Mouse (Mus musculus): ENCODE measurements around the gene 1810024B03Rik.
A peak's percentile ranks its signal among the peaks of the same experiment; 100 is the strongest.
"Not testable (repeated sequence)": the region's sequence is repeated elsewhere in the genome, so short reads cannot be mapped to it uniquely, and the experiment has no call there.

1810024B03Rik gene

DNA sequence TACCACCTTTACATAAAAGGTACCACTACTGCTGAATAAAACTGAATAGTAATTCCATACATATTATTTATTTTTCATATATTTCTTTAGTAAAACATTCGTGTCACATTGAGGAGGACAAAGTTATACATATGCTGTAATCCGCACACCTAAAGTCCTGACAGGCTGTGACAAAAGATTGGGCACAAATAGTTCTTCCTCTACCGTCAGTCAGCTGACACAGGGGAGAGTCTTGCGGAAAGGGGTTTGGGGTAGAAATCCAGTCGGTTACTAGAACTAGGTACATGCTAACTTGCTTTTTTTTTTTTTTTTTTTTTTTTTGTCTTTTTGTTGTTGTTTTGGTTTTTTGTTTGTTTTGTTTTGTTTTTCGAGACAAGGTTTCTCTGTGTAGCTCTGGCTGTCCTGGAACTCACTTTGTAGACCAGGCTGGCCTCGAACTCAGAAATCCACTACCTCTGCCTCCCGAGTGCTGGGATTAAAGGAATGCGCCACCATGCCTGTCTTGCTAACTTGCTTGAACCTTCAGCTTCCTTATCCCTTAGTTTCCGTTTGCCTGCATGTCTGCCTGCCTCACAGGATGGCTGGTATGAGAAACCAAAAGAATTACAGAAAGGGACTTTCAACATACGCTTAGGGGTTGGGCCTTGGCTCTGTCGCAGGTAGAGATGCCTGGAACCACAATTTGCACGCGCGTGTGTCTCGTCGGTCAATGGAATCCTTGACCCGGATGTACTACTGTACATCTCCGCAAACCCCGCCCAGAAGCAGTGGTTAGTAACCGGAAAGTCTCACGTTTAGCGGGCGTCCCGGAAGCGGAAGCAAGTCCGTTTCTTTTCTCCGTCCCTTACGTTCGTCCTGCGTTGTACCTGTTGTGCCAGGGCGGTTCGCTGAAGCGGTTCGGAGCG is at the start of gene 1810024B03Rik, which contains the start of gene Snrnp200:
1810024B03Rik (minus strand) TSS at position 734 of the 905 bp plus-strand sequence.
Snrnp200 (plus strand) TSS at position 840 of the 905 bp plus-strand sequence.
- DNase-seq (ENCODE audit: low spot score) = peak; percentile 97

DNA sequence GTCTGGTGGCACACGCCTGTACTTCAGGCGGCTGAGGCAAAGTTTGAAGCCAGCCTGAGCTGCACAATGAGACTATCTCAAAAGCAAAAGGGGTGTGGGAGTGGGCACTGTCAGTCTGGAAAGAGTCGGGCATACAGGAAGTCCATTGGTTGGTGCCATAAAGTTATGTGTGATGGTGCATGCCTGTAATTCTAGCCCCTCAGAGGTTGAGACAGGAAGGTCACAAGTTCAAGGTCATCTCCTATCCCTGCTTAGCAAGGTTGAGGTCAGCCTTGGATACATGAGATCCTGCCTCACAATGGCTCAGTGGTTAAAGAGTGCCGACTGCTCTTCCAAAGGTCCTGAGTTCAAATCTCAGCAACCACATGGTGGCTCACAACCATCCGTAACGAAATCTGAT is 47.2 kb upstream of the 1810024B03Rik start:
- DNase-seq (ENCODE audit: low spot score) = no peak

DNA sequence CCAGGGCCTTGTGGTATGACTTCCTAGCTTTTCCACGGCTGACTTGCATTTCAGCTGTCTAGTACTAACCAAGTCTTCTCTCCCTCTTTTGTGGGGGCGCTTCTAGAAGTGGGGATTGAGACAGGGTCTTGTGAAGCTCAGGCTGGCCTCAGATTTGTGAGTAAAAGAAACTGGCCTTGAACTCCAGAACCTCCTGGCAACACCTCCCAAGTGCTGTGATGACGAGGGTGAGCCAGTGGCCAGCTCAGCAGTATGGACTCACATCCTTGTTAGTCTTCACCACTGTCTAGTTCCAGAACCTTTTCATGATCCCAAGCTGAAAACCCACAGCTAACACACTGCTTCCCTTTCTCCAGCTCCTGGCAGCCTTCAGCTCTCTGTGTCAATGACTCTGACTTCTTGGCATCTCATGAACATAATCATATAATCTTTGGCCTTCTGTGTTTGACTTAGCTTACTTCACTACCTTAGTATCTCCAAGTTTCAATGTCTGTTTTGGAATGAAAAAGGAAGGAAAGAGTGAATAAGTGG is 46.6 kb upstream of the 1810024B03Rik start:
- no peak for DNase-seq (ENCODE audit: low spot score)

DNA sequence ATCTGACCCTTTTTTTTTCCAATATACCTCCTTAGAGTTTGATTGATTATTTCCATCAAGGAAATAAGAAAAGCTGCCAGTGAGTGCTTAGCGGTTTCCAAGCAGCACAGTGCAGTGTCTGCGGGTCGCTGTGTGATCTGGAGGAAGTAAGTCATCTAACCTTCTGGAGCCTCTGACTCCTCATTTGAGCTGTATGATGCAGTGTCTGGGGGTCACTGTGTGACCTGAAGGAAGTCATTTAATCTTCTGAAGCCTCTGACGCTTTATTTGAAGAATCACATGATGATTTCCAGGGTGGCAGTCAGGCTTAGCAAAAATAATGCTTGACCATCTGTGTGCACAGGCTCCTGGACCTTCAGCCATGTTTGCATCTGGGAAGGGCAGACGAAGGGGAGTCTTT is 44.7 kb upstream of the 1810024B03Rik start:
- no peak for DNase-seq (ENCODE audit: low spot score)

DNA sequence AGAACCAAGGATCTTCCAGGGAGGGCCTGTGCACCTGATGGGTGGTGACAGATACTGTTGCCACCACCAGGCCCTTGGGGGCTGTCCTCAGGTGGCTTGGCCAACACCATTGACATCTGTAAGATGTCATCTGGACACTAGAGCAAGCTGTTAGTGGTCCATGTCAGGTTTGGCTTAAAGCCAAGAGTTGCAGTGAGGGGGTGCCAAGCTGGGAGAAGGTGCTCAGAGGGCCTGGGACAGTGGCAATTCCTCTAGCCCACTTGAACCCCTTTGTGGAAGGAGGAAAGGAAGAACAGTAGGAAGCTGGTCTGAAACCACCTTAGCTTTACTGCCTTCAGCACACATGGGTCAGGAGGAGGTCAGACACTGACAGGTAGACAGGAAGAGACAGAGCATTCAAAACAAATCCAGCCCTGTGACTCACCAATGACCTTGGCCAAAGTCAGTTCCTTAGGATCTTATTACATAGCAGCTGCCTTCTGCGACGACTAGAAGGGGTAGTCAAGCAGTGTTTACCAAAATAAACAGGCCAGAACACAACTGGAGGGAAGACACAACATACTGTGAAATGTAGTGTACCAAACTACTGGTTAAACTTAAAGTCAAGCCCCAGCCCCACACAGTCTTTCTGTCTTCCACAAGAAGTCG is 43.9 kb upstream of the 1810024B03Rik start:
- no peak for DNase-seq (ENCODE audit: low spot score)

DNA sequence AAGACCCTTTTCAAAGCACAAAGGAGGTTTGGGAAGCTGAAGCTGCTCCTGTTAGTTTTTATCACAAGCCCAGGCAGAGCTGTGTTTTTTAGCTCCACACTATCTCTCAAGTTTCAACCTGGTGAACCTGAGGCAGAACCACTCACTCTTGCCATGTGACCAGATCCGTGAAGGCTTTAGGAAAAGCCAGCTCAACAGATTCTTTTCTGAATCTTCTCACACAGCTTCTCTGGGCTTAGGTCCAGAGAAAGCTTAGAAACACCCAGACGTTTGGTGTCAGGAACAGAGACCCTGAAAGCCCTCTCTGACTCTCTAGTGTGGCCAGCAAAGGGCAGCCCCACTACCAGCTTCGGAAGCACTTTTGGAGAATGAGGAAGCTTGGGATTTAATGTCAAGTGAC is 43.4 kb upstream of the 1810024B03Rik start:
- no peak for DNase-seq (ENCODE audit: low spot score)

DNA sequence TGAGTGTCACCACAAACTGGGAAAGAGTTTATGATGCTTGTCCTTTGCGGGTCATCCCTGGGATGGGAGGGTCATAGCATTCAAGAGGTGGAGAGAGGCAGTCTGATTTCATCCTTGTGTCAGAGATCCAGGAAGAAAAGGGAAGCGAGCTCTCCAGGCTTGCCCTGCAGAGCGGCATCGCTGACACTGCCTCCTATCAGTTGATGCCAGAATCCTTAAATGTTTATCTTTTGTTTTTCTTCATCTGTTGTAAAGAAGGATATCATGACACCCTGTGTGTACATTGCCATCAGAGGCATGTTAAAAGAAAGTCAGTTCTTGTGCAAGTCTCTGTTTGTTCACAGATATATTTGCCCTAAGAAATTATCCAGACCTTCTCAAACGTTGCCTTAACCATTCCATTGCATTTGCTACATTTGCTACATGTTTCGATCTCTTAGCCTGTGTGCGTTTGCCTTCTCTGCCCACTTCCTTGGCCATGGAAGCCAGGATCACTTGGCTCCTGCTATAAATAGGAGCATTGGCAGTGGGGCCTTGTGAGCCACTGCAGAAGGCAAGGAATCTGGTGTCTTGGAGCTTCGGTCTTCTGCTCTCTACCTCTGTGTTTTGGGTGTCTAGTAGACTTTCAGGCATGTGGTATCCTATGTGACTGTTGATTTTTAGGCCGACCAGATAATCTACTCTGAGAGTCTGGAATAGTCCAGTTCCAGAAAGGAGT is 42.4 kb upstream of the 1810024B03Rik start:
- no peak for DNase-seq (ENCODE audit: low spot score)

DNA sequence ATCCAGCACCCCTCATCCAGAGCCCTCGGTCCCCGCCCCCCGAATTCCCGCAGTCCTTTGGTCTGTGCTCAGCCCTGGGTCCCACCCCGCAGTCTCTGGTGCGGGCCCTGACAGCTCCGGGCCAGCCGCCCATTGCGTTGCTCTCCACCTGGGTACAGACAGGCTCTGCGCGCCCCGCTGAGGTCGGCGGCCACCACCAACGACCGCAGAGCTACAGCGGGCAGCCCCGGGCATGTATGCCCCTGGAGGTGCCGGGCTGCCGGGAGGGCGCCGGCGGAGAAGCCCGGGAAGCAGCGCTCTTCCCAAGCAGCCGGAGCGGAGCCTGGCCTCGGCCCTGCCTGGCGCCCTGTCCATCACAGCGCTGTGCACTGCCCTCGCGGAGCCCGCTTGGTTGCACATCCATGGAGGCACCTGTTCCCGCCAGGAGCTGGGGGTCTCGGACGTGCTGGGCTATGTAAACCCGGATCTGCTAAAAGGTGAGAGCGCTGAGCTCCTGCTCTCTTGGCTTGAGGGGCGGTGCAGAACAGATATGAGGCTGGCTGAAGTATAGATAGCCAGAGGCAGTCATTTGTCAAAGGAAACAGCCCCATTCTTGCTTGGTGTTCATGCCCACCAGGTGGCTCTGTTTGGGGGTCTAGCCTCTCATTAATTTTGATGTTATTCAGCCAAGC is 40.4 kb upstream of the 1810024B03Rik start:
- peak; percentile 45 for DNase-seq (ENCODE audit: low spot score)

DNA sequence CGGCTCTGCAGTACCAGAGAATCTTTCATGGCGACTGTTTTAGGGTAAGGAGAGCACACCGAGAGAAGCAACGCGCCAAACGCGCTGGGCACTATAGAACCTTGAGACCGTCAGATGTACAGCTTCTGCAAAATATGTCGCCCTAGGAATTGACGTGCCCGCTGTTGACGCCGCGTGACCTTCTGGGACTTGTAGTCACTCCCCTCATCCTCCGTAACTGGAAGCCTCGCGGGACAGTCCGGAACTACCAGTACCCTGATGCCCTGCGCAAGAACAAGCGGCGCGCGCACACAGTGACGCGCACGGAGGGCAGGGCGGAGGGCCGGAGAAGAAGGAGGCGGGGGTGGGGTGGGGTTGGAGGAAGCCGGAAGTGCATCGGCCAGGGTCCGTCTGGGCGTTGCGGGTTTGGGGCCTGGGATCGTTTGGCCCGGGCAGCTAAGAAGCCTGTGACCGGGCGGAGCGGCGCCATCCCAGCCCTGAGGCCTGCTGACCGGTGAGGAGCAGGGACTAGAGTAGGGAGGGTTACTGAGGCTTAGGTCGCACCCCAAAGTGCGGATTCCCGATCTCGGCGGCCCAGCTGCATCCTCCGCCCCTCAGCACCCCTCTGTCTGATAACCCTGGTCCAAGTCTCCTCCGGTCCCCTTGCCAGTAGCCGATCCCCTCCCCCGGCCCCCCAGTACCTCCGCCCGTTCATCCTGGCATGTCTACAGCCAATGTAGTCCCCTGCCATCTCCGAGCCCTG is 39.7 kb upstream of the 1810024B03Rik start, which contains the start of the genes Ciao1 and Tmem127:
Ciao1 (minus strand) TSS at position 225 of the 742 bp plus-strand sequence.
Tmem127 (plus strand) TSS at position 317 of the 742 bp plus-strand sequence.
- peak; percentile 98 for DNase-seq (ENCODE audit: low spot score)

DNA sequence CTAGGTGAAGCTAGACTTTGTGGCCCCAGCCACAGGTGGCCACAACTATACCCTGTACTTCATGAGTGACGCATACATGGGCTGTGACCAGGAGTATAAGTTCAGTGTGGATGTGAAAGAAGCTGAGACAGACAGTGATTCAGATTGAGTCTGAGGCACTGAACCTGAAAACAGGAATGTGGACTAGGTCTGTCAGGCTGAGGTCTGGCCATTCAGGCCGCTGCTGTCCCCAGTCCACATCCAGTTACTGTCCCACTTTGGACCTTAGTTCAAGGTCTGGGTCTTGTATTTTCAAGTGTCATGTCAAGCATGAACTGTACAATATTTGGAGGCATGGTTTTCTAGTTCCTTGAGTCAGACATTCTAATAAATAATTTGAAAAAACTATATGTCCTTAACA is 32.0 kb upstream of the 1810024B03Rik start:
- DNase-seq (ENCODE audit: low spot score) = no peak

DNA sequence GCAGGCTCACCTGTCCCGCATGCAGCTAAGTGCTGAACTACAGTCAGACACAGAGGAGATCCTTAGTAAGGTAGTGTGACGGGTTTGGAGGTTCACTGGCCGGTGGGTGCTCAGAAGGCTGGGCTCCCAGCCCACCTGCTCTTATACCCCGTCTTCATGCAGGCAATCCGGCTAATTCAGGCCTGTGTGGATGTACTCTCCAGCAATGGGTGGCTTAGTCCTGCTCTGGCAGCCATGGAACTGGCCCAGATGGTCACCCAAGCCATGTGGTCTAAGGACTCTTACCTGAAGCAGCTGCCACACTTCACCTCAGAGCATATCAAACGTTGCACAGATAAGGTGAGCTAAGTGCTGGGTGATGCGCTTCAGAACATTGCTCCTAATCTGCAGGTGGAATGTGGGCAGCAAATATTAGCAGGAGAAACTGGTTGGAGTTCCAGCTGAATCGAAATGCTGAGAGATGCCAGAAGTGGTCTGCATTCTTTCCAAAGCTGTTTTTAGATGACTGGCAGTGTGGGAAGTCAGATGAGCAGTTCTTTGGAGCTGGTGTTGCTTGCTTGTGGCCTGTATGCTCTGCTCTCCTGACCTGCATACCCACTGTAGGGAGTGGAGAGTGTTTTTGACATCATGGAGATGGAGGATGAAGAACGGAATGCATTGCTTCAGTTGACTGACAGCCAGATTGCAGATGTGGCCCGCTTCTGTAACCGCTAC is 30.0 kb upstream of the 1810024B03Rik start:
- no peak for DNase-seq (ENCODE audit: low spot score)

DNA sequence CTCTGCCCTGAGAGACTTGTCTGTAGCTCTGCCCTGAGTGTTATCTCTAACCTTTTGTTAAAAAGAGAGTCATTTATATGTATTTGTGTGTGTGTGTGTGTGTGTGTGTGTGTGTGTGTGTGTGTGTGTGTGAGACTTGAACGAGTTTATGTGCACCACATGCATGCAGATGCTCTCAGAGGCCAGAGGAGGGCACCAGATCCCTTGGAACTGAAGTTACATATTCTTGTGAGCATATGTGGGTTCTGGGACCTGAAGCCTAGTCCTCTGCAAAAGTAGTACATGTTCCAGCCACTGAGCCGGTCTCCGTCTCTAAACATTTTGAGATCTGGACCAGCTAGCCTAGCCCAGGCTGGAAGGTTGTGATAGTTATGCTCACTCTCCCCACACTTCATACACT is 17.2 kb upstream of the 1810024B03Rik start:
- DNase-seq (ENCODE audit: low spot score) = no peak

DNA sequence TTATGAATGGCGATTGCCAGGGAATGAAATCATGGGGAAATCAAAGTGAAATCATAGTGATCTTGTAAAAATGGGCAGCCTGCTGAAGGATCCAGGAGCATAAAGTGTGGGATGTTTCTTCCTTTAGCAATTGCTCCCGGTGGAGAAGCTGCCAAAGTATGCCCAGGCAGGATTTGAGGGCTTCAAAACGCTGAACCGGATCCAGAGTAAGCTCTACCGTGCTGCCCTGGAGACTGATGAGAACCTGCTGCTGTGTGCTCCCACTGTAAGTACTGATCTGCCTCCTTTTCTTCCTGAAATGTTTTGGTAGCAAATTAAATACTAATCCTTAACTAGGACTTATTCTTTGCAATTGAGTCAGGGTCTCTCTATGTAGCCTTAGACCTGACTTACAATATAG is 9.7 kb upstream of the 1810024B03Rik start:
- DNase-seq (ENCODE audit: low spot score) = no peak

DNA sequence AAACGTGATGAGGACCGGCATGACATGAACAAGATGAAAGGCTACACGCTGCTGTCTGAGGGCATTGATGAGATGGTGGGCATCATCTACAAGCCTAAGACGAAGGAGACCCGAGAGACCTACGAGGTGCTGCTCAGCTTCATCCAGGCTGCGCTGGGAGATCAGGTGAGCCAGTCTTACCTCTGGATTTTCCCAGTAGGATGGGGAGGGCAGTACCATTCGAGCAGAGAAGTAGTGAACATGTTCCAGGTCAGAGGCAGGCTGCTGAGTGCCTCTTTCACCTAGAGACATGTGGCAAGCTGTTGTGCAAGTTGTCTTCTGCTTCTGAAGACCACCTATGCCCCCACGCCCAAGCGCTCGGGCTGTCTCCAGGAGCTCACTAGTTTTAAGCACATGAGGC is 2.6 kb upstream of the 1810024B03Rik start:
- DNase-seq (ENCODE audit: low spot score) = no peak

DNA sequence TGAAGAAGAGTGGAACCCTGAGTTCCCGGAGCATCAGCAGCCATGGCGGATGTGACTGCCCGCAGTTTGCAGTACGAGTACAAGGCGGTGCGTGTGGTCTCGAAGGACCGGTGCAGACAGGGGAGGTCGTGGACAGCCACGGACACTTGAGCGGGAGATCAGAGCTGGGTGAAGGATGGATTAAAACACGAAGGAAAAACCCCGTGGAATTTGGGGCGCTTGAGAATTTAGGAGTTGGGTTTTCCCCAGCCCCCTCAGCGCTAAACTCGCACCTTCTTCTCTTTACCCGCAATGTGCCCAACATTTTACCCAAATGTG is 331 bp upstream of the 1810024B03Rik start:
- no peak for DNase-seq (ENCODE audit: low spot score)

DNA sequence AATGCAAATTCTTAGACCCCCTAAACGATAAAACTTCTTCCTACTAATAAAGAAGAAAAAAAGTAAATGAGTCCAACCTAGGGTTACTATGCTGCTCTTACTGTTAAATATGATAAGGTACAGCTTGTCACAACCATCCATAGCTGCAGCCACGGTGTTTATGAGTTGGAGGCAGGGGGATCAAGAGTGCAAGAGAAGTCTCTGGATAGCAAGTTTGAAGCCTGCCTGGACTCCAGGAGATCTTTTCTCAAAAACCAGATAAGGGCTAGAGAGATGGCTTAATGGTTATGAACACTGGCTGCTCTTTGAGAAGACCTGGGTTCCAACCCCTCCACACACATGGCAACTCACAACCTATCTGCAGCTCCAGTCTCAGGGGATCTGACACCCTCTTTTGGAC is 1.2 kb downstream of the 1810024B03Rik start:
- no peak for DNase-seq (ENCODE audit: low spot score)

DNA sequence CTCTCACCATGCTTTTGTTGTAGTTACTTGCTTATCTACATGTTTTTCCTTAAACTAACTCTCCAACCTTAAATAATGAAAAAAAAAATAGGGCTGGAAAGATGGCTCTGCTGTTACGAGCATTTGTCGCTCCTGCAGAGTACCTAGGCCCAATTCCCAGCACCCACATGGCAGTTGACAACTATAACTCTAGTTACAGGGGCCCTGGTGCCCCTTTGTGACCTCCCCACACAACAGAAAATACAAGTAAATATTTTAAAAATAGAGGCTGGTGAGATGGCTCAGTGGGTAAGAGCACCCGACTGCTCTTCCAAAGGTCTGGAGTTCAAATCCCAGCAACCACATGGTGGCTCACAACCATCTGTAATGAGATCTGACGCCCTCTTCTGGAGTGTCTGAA is 2.1 kb downstream of the 1810024B03Rik start:
- not testable (repeated sequence) for DNase-seq (ENCODE audit: low spot score)

DNA sequence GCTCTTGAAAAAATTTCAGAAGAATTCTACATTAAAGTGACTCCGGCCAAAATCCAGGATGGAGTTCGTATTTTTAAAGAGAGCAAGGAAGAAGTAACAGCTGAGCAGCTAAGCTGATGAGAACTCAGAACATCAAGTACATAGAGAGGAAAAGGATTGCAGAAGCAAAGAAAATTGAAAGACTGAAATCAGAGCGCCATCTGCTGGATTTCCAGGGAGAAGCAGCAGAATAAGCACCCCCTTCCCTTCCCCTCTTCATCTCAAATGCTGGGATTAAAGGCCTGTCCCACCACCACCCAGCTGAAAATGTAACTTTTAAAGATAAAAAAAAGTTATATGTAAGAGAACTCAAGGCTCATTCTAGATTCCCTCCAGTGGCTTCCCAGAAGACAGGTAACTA is 3.1 kb downstream of the 1810024B03Rik start:
- peak; percentile 62 for DNase-seq (ENCODE audit: low spot score)

DNA sequence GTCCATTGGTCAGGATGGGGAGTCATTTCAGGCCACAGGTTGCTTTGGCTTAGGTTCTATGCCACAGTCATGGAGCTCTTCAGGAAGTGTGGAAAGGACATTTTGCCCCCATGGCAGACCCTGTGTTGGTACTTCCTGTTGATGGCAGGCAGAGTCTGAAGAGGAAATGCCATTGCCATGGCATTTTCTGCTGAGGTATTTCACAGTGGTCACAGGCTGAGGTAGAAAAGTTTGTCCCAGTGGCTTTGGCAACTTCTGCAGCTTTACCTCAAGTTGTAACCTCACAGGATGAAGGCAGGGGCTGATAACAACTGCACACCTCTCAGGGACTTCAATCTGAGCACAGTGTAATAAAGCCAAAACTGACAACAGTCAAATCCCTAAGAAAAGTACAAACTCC is 18.5 kb downstream of the 1810024B03Rik start:
- no peak for DNase-seq (ENCODE audit: low spot score)
